Mouse (Mus musculus) cerebellum, adult 2 months (tissue): ENCODE measurements around the gene Psmb8.

Experiments
- CTCF ChIP-seq: fragments of 200-500 bp; IDR thresholded peaks from 2 replicates; pipeline ENCODE4 v1.5.1; 2011; ENCODE audit warnings: low read depth, mild to moderate bottlenecking, control low read depth, low read length, moderate library complexity, borderline replicate concordance; ENCODE audit not compliant: insufficient read depth
- POLR2A ChIP-seq: fragments of 200-500 bp; IDR thresholded peaks from 2 replicates; pipeline ENCODE4 v1.6.1; 2011; ENCODE audit warnings: low read length, control low read depth, borderline replicate concordance; ENCODE audit not compliant: insufficient read depth

DNA sequence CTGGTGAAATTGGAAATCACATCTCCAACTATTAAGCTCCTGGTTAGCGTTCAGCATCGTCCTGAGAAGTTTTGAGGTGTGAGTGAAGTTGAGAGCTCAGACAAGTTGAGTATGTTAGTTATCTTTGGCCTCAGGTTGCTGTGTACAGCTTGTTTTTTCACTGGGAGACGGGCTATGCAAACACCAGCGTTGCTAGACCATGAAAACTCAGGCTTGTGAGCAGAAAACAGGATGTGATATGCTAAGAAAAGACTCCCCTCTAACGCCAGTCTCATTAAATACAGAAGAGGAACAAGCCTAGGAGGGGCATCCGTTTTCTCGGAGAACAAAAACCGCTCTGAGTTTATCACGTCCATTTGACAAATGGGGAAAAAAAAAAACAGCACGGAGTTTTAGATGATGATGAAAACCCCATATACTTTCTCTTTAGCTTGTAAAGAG lies 42.1 kb downstream of the Psmb8 start:
- no peak for TF ChIP-seq CTCF
- no peak for TF ChIP-seq POLR2A
